Mouse (Mus musculus) thymus, adult 2 months (tissue): ENCODE measurements at regions not wholly inside any gene's neighbourhood (a gene's known extent, or its start where the extent isn't known, plus 50 kb on each side); places are given as distances from the start of the nearest gene placed in this dataset.

Experiments used
- CTCF ChIP-seq: fragments of 200-500 bp; IDR thresholded peaks from 2 replicates; pipeline ENCODE4 v1.5.1; 2012; ENCODE audit warnings: mild to moderate bottlenecking, control low read depth, low read length, moderate library complexity, borderline replicate concordance; ENCODE audit not compliant: control insufficient read depth, poor library complexity, insufficient read depth; ENCODE audit errors: extremely low read depth
- POLR2A ChIP-seq: fragments of 200-500 bp; IDR thresholded peaks from 2 replicates; pipeline ENCODE4 v1.6.1; 2012; ENCODE audit warnings: mild to moderate bottlenecking, low read length, control low read depth, moderate library complexity; ENCODE audit not compliant: control insufficient read depth, poor library complexity, insufficient read depth; ENCODE audit errors: extremely low read depth

DNA sequence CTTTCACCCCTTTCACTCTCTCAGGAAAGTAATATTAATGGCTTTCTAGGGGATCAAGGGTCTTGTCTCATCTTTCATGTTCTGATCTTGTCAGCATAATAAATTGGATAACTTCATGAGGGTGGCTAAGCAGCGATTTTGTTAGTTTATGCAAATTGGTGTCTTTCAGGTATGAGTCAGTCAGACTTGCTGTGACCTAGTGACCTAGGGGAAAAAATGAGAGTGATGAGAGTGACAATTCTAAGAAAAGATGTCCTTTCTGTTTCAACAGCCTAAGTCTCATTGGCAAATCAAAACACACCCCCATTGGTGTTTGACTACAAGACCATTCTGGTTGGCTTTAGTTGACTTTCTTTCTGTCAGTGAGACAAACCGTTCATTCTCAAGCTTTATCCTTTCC is 68.0 kb upstream of the Actbl2 start:
- TF ChIP-seq CTCF (no peak), POLR2A (no peak)
